In the genomic region with DNA sequence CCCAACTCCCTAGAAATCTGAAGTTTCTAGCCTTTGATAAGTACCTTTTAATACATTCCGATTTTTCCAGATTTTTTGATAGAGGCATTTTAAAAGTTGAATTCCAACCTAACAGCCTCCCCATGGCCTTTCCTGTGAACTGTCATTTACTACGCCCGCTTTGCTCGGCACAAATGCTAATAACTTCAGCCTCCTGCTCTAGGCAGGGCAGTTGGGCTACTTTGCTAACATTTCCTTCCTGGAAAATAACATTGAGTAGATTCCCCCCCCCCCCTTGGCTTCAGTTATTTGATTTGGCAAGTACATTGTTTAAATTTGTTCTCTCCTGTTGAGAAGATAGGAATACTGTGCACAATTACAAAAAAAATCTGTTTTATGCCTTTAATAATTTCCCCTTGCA, we compare ENCODE assay signal across 22 mouse cellular contexts.
DNase-seq lines count a peak whose midpoint lies in the region; ATAC-seq and TF ChIP-seq lines count a peak whose summit lies in the region.
"Had no signal": no experiment of that assay in that cellular context is flagged by ENCODE, and none has a peak within 500 bp of the region (broad histone marks: within the 10 kb centered on the region; RNA-seq: fewer than 3 reads in every experiment).

No protein-coding gene starts in this region.

- H3K4me2 ChIP-seq in lung, embryonic 16.5 days (ENCODE audit: low read depth, low read length), result no peak overlapping the region
- H3K4me2 ChIP-seq in lung, postnatal 0 days (replicated peaks; ENCODE audit: low read depth, low read length), result no peak overlapping the region
- no peak overlapping the region for H3K4me2 ChIP-seq in midbrain, embryonic 11.5 days
- no peak overlapping the region for H3K4me2 ChIP-seq in midbrain, embryonic 14.5 days (ENCODE audit: low read length)
- no peak overlapping the region for H3K4me2 ChIP-seq in stomach, postnatal 0 days (replicated peaks; ENCODE audit: low read depth)
- no peak overlapping the region for H3K4me2 ChIP-seq in neural tube, embryonic 15.5 days

- no peak overlapping the region for H3K4me3 ChIP-seq in lung, embryonic 16.5 days (ENCODE audit: low read length)
- H3K4me3 ChIP-seq in lung, postnatal 0 days (ENCODE audit: low read depth, low read length), result no peak overlapping the region
- H3K4me3 ChIP-seq in midbrain, embryonic 11.5 days (ENCODE audit: low read depth, low read length), result no peak overlapping the region
- H3K4me3 ChIP-seq in midbrain, embryonic 14.5 days (replicated peaks; ENCODE audit: low read depth, low read length), result no peak overlapping the region
- no peak overlapping the region for H3K4me3 ChIP-seq in stomach, postnatal 0 days (ENCODE audit: low read depth, low read length)
- H3K4me3 ChIP-seq in neural tube, embryonic 15.5 days (replicated peaks), result no peak overlapping the region

- no peaks in the 10 kb centered on the region for H3K9me3 ChIP-seq in lung, embryonic 16.5 days (ENCODE audit: control insufficient read depth, low read length)
- H3K9me3 ChIP-seq in lung, postnatal 0 days (ENCODE audit: low read length), result no peaks in the 10 kb centered on the region
- no peaks in the 10 kb centered on the region for H3K9me3 ChIP-seq in midbrain, embryonic 11.5 days (ENCODE audit: control insufficient read depth, low read length)
- H3K9me3 ChIP-seq in midbrain, embryonic 14.5 days (ENCODE audit: control insufficient read depth, low read length), result no peaks in the 10 kb centered on the region
- no peaks in the 10 kb centered on the region for H3K9me3 ChIP-seq in stomach, postnatal 0 days (ENCODE audit: control insufficient read depth, low read length)
- H3K9me3 ChIP-seq in neural tube, embryonic 15.5 days (replicated peaks), result no peaks in the 10 kb centered on the region
- H3K9me3 ChIP-seq: G1E had no signal

- H3K27me3 ChIP-seq in lung, embryonic 16.5 days (ENCODE audit: control insufficient read depth, insufficient read depth, low read depth, low read length), result no peaks in the 10 kb centered on the region
- H3K27me3 ChIP-seq in lung, postnatal 0 days (replicated peaks; ENCODE audit: insufficient read depth, low read length), result no peaks in the 10 kb centered on the region
- no peaks in the 10 kb centered on the region for H3K27me3 ChIP-seq in midbrain, embryonic 11.5 days (ENCODE audit: control insufficient read depth, insufficient read depth, low read length)
- no peaks in the 10 kb centered on the region for H3K27me3 ChIP-seq in midbrain, embryonic 14.5 days (ENCODE audit: control insufficient read depth, insufficient read depth, low read length)
- no peaks in the 10 kb centered on the region for H3K27me3 ChIP-seq in stomach, postnatal 0 days (ENCODE audit: control insufficient read depth, insufficient read depth, low read length)
- no peaks in the 10 kb centered on the region for H3K27me3 ChIP-seq in neural tube, embryonic 15.5 days (replicated peaks)
- H3K27me3 ChIP-seq: CH12.LX, Patski had no signal

- 53% methylated on average over 4 of the region's 4 CpGs for WGBS in lung, embryonic 16.5 days
- 26% methylated on average over 4 of the region's 4 CpGs for WGBS in lung, postnatal 0 days
- WGBS in midbrain, embryonic 11.5 days, result 90% methylated on average over 4 of the region's 4 CpGs
- 72% methylated on average over 4 of the region's 4 CpGs for WGBS in midbrain, embryonic 14.5 days
- 53% methylated on average over 4 of the region's 4 CpGs for WGBS in stomach, postnatal 0 days
- 84% methylated on average over 4 of the region's 4 CpGs for WGBS in neural tube, embryonic 15.5 days

- TF ChIP-seq CTCF in lung, postnatal 0 days (IDR thresholded peaks at IDR 0.05), result no peak
- no peak for TF ChIP-seq CTCF in stomach, postnatal 0 days (IDR thresholded peaks at IDR 0.05; ENCODE audit: low read depth)

- H3K36me3 ChIP-seq in lung, embryonic 16.5 days (ENCODE audit: control insufficient read depth, insufficient read depth, low read length), result no peaks in the 10 kb centered on the region
- no peaks in the 10 kb centered on the region for H3K36me3 ChIP-seq in lung, postnatal 0 days (ENCODE audit: insufficient read depth, low read length)
- no peaks in the 10 kb centered on the region for H3K36me3 ChIP-seq in midbrain, embryonic 11.5 days (ENCODE audit: control insufficient read depth, insufficient read depth, low read length)
- no peaks in the 10 kb centered on the region for H3K36me3 ChIP-seq in midbrain, embryonic 14.5 days (ENCODE audit: control insufficient read depth, insufficient read depth, low read length)
- no peaks in the 10 kb centered on the region for H3K36me3 ChIP-seq in stomach, postnatal 0 days (ENCODE audit: control insufficient read depth, insufficient read depth, low read length)
- H3K36me3 ChIP-seq in neural tube, embryonic 15.5 days, result no peaks in the 10 kb centered on the region
- H3K36me3 ChIP-seq: G1E had no signal

- no peak overlapping the region for H3K27ac ChIP-seq in lung, embryonic 16.5 days (ENCODE audit: low read length)
- H3K27ac ChIP-seq in lung, postnatal 0 days (ENCODE audit: low read length), result no peak overlapping the region
- no peak overlapping the region for H3K27ac ChIP-seq in midbrain, embryonic 11.5 days (ENCODE audit: low read depth, low read length)
- H3K27ac ChIP-seq in midbrain, embryonic 14.5 days (replicated peaks; ENCODE audit: low read depth, low read length), result no peak overlapping the region
- no peak overlapping the region for H3K27ac ChIP-seq in stomach, postnatal 0 days (replicated peaks)
- H3K27ac ChIP-seq in neural tube, embryonic 15.5 days (replicated peaks), result no peak overlapping the region

- no peaks in the 10 kb centered on the region for H3K4me1 ChIP-seq in lung, embryonic 16.5 days (replicated peaks; ENCODE audit: control insufficient read depth, insufficient read depth, low read length)
- H3K4me1 ChIP-seq in lung, postnatal 0 days (ENCODE audit: insufficient read depth, low read depth, low read length), result no peaks in the 10 kb centered on the region; the same call in 1 of the 2 replicates
- H3K4me1 ChIP-seq in midbrain, embryonic 11.5 days (ENCODE audit: control insufficient read depth, insufficient read depth, low read length), result no peaks in the 10 kb centered on the region
- no peaks in the 10 kb centered on the region for H3K4me1 ChIP-seq in midbrain, embryonic 14.5 days (ENCODE audit: control insufficient read depth, insufficient read depth, low read length)
- no peaks in the 10 kb centered on the region for H3K4me1 ChIP-seq in stomach, postnatal 0 days (replicated peaks; ENCODE audit: control insufficient read depth, insufficient read depth)
- H3K4me1 ChIP-seq in neural tube, embryonic 15.5 days, result no peaks in the 10 kb centered on the region

- H3K9ac ChIP-seq in lung, embryonic 16.5 days (ENCODE audit: low read length), result no peak overlapping the region
- H3K9ac ChIP-seq in lung, postnatal 0 days (replicated peaks; ENCODE audit: low read depth), result no peak overlapping the region
- no peak overlapping the region for H3K9ac ChIP-seq in midbrain, embryonic 11.5 days (ENCODE audit: low read length)
- no peak overlapping the region for H3K9ac ChIP-seq in midbrain, embryonic 14.5 days (replicated peaks; ENCODE audit: low read length)
- H3K9ac ChIP-seq in stomach, postnatal 0 days (ENCODE audit: low read length), result no peak overlapping the region
- H3K9ac ChIP-seq in neural tube, embryonic 15.5 days (replicated peaks), result no peak overlapping the region

- DNase-seq in lung, postnatal 14 days, result no peak
- DNase-seq in lung, postnatal 0 days (ENCODE audit: low spot score), result no peak
- DNase-seq in lung, postnatal 4 days, result no peak
- peak; percentile 61 for DNase-seq in midbrain, embryonic 11.5 days (ENCODE audit: low spot score, missing footprints)
- no peak for DNase-seq in midbrain, embryonic 14.5 days
- peak; percentile 31 for DNase-seq in stomach, postnatal 0 days (ENCODE audit: low spot score)
- DNase-seq: adrenal gland, adult 2 months; adrenal gland, adult 8-10 months; adrenal gland, postnatal 10 days; adrenal gland, postnatal 14 days; adrenal gland, postnatal 25 days; adrenal gland, postnatal 36 days; B cell, adult 2 months; cerebellum, adult 11 months; cerebellum, adult 11-12 months had no signal

- TF ChIP-seq EP300 in lung, postnatal 0 days (IDR thresholded peaks at IDR 0.05), result no peak
- no peak for TF ChIP-seq EP300 in stomach, postnatal 0 days (optimal IDR thresholded peaks at IDR 0.05)

- peak; percentile 51; the same call in 1 of the 2 replicates for ATAC-seq in lung, embryonic 16.5 days (ENCODE audit: low read depth)
- ATAC-seq in lung, postnatal 0 days, result 0 out of 2 replicates have a peak, but pooled peaks have one; percentile 46
- ATAC-seq in midbrain, embryonic 11.5 days (ENCODE audit: low FRiP score), result no peak
- ATAC-seq in midbrain, embryonic 14.5 days (ENCODE audit: low FRiP score, low TSS enrichment), result no peak
- ATAC-seq in stomach, postnatal 0 days (ENCODE audit: low FRiP score, low TSS enrichment), result no peak
- ATAC-seq in neural tube, embryonic 15.5 days (ENCODE audit: low FRiP score), result no peak
- ATAC-seq: activated CD4-positive, CD25-positive, alpha-beta regulatory T cell, adult 4 months; CD4-positive, CD25-positive, alpha-beta regulatory T cell, adult 4 months; Patski had no signal

Comparison
In these comparisons a context has a peak if more than half of its experiments do, and no peak if none do; other contexts are left out.
1. DNase-seq: peak in midbrain, embryonic 11.5 days (single experiment) and stomach, postnatal 0 days (single experiment); none in lung, postnatal 14 days (single experiment), lung, postnatal 0 days (single experiment), lung, postnatal 4 days (0 of 2) and midbrain, embryonic 14.5 days (single experiment).
2. ATAC-seq: peak in lung, embryonic 16.5 days (single experiment) and lung, postnatal 0 days (single experiment); none in midbrain, embryonic 11.5 days (single experiment), midbrain, embryonic 14.5 days (single experiment), stomach, postnatal 0 days (single experiment) and neural tube, embryonic 15.5 days (single experiment).